Comparison of ENCODE assay signal across 7 mouse cellular contexts in the genomic region with DNA sequence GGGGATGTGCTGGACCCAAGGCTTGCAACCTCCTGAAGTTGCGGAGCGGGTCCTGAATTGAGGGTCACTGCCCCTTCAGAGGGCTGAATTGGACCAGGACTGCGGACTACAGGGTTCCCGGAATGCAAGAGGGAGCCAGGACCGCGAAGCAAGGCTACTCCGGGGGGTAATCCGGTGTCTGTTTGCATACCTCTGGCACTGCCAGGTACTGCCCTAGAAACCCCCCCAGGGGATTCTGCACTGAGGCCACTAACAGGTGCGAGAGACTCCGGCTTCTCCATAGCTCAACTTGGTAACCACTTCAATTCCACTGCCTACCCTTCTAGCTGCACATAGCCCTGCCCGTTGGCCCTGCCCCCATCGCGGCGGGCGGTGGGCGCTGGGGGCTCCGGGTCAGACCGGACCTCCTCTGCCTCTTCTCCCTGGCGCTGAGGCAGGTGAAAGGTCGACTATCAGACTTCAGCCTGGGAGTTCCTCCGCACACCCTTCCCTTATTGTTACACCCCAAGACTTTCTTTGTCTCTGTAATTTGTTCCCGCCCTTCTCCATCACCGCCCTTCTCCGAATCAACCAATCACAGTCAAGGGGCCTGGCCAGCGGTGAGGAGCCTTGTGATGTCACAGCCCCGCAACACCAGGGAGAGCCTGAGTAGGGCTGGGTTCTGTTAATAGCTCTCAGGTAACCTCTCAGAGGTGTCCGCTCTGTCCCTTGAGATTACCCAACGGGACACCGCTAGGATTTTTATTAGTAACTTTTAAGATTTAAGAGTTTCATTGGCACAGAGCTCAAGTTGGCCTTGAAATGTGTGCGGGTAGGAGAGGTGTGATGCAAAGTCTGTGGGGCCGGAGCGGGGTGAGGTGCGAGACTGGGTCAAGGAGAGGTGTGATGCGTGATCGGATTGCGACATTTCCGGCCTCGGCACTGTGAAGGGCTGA. TPM values are rescaled to one million over a fixed set of nuclear protein-coding genes. Genes with fewer than 3 reads are reported as not detected.
DNase-seq lines count a peak whose midpoint lies in the region; ATAC-seq lines count a peak whose summit lies in the region.

A gene (minus strand): TSS at position 517 of the 935 bp plus-strand sequence.
A gene (plus strand): TSS at position 602 of the 935 bp plus-strand sequence.

- peak; percentile 93 for DNase-seq in adrenal gland, postnatal 14 days
- peak; percentile 94 for DNase-seq in embryonic facial prominence, embryonic 10.5 days (ENCODE audit: low spot score)
- peak; percentile 95 for DNase-seq in kidney, adult 11 months
- DNase-seq in limb, embryonic 10.5 days (ENCODE audit: low spot score): peak; percentile 87
- peak; percentile 84 for DNase-seq in spleen, adult 12 weeks (ENCODE audit: low spot score)

- H3K9ac ChIP-seq in midbrain, embryonic 13.5 days (replicated peaks): peak within 1 kb of the TSS; percentile 97

- peak within 1 kb of the TSS; percentile 93 for H3K4me3 ChIP-seq in embryonic facial prominence, embryonic 10.5 days
- H3K4me3 ChIP-seq in limb, embryonic 10.5 days: peak within 1 kb of the TSS; percentile 91
- peak within 1 kb of the TSS; percentile 91 for H3K4me3 ChIP-seq in midbrain, embryonic 13.5 days (replicated peaks)

- peak; percentile 79 for ATAC-seq in granulocyte monocyte progenitor cell, adult 5-6 weeks (replicated peaks; ENCODE audit: poor library complexity, severe bottlenecking)
- ATAC-seq in midbrain, embryonic 13.5 days: peak; percentile 95

- H3K36me3 ChIP-seq in embryonic facial prominence, embryonic 10.5 days (replicated peaks): peaks cover 39% of the 10 kb centered on the region
- peaks cover 44% of the 10 kb centered on the region for H3K36me3 ChIP-seq in limb, embryonic 10.5 days
- peaks cover 26% of the 10 kb centered on the region for H3K36me3 ChIP-seq in midbrain, embryonic 13.5 days

- WGBS in embryonic facial prominence, embryonic 10.5 days: under 1% methylated on average over 38 of the region's 38 CpGs
- WGBS in limb, embryonic 10.5 days: 1% methylated on average over 38 of the region's 38 CpGs
- WGBS in midbrain, embryonic 13.5 days: under 1% methylated on average over 38 of the region's 38 CpGs

- H3K9me3 ChIP-seq in embryonic facial prominence, embryonic 10.5 days: no peaks in the 10 kb centered on the region
- H3K9me3 ChIP-seq in limb, embryonic 10.5 days (replicated peaks): no peaks in the 10 kb centered on the region
- no peaks in the 10 kb centered on the region for H3K9me3 ChIP-seq in midbrain, embryonic 13.5 days

- peak within 1 kb of the TSS; percentile 99 for H3K27ac ChIP-seq in embryonic facial prominence, embryonic 10.5 days (replicated peaks)
- H3K27ac ChIP-seq in limb, embryonic 10.5 days: peak within 1 kb of the TSS; percentile 99
- peak within 1 kb of the TSS; percentile 98 for H3K27ac ChIP-seq in midbrain, embryonic 13.5 days

- H3K4me2 ChIP-seq in midbrain, embryonic 13.5 days (replicated peaks): peak within 1 kb of the TSS; percentile 95

- no peaks in the 10 kb centered on the region; the same call in 1 of the 2 replicates for H3K27me3 ChIP-seq in embryonic facial prominence, embryonic 10.5 days (replicated peaks; ENCODE audit: low read depth, poor library complexity, severe bottlenecking)
- H3K27me3 ChIP-seq in limb, embryonic 10.5 days (ENCODE audit: low read depth, poor library complexity, severe bottlenecking): no peaks in the 10 kb centered on the region
- H3K27me3 ChIP-seq in midbrain, embryonic 13.5 days: no peaks in the 10 kb centered on the region

- H3K4me1 ChIP-seq in embryonic facial prominence, embryonic 10.5 days: peaks cover 42% of the 10 kb centered on the region
- H3K4me1 ChIP-seq in limb, embryonic 10.5 days: peaks cover 45% of the 10 kb centered on the region
- peaks cover 38% of the 10 kb centered on the region for H3K4me1 ChIP-seq in midbrain, embryonic 13.5 days (replicated peaks)

RNA-seq across cellular contexts. Expression of the first gene that starts in this region (rescaled TPM):
- total RNA-seq in adrenal gland, postnatal 14 days (2021): 1.8 and 2.1 TPM in 2 replicates
- 14.7 and 14.8 TPM in 2 replicates for polyA plus RNA-seq in embryonic facial prominence, embryonic 10.5 days (2016; fragmentation: Nextera tagmentation; extraction: Ambion mirVana)
- total RNA-seq in granulocyte monocyte progenitor cell, adult 5-6 weeks (2014; fragmentation: Nextera tagmentation): 1.3 and 3.5 TPM in 2 replicates
- 3.6 and 6.4 TPM in 2 replicates for total RNA-seq in granulocyte monocyte progenitor cell, adult 5-6 weeks (2017)
- polyA plus RNA-seq in limb, embryonic 10.5 days (2016; fragmentation: Nextera tagmentation; extraction: Ambion mirVana): 20.2 and 25.8 TPM in 2 replicates
- 16.1 and 17.1 TPM in 2 replicates for polyA plus RNA-seq in midbrain, embryonic 13.5 days (2015; fragmentation: Nextera tagmentation; extraction: Ambion mirVana)

RNA-seq across cellular contexts. Expression of the second gene that starts in this region (rescaled TPM):
- total RNA-seq in adrenal gland, postnatal 14 days (2021): 45.9 and 48.8 TPM in 2 replicates
- polyA plus RNA-seq in embryonic facial prominence, embryonic 10.5 days (2016; fragmentation: Nextera tagmentation; extraction: Ambion mirVana): 10.9 and 11.1 TPM in 2 replicates
- 32.0 and 38.9 TPM in 2 replicates for total RNA-seq in granulocyte monocyte progenitor cell, adult 5-6 weeks (2014; fragmentation: Nextera tagmentation)
- 20.7 and 27.5 TPM in 2 replicates for total RNA-seq in granulocyte monocyte progenitor cell, adult 5-6 weeks (2017)
- polyA plus RNA-seq in limb, embryonic 10.5 days (2016; fragmentation: Nextera tagmentation; extraction: Ambion mirVana): 12.6 and 13.3 TPM in 2 replicates
- polyA plus RNA-seq in midbrain, embryonic 13.5 days (2015; fragmentation: Nextera tagmentation; extraction: Ambion mirVana): 18.6 and 19.8 TPM in 2 replicates

Comparison
In these comparisons a context has a peak if more than half of its experiments do, and no peak if none do; other contexts are left out.
1. Peak in every context shown above with its lines: DNase-seq, ATAC-seq, H3K4me3 ChIP-seq and H3K27ac ChIP-seq.